Mouse (Mus musculus) yolk sac, embryonic 10.5 days (tissue): ENCODE measurements at regions not wholly inside any gene's neighbourhood (a gene's known extent, or its start where the extent isn't known, plus 50 kb on each side); places are given as distances from the start of the nearest gene placed in this dataset.
A peak's percentile ranks its signal among the peaks of the same experiment; 100 is the strongest.

Experiments
- DNase-seq: peaks from one replicate; pipeline ENCODE4 v3.0.0-alpha.2; 2017; ENCODE audit warnings: low spot score

DNA sequence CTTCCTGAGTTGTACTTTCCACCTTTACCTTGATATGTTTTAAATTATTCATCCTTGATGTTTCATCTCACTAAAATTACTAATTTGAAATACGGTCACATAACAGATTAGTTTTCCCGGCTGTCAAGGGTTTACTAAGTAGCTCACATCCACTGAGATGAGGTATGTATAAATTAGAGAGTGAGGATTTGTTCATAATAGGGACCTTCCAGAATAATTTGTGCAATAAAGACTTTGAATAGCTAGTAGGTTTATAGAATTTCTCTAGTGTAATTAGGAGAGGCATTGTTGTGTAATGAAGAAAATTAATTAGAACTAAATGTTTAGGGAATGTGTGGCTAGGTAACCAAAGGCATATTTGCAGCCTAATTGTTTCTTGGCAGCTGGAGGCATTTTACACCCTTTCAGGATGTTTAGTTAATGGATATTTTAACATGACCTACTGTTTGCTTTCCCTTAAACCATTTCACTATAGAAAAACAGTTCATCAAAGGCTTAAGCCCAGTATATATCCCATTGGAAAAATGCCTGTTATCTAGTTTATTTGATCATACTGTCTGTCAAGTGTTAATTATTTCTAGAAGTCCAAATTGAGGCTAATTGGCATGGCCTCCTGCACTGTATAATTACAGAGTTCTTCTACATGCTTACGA is 70.8 kb downstream of the Mat2b start:
- no peak for DNase-seq

DNA sequence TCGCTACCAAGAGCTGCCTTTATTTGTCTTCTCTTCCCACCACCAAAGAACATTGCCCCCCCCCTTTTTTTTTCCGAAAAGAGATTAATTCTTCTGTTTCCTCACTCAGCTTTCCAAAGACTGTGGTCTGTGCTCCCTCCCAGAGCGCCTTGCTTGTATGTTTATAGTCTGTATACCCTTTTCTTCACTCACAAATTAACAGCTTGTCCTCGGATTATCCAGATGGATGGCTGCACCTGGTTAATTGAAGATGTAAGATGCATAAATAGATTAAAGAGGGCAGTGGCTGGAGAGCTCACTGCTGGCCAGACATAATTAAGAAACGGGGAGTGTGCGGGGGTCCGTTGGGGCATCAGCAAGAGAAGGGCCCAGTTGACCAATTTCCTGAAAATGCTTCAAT is 75.0 kb downstream of the Mat2b start:
- no peak for DNase-seq

DNA sequence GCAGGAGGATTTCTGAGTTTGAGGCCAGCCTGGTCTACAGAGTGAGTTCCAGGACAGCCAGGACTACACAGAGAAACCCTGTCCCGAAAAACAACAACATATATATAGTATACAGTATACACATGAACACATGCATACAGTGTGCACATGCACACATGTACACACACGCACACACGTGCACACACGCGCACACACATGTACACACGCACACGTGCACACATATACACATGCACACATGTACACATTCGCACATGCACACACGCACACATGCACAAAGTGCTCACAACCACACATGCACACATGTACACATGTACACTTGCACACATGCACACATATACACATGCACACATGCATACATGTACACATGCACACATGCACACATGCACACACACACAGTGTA is 92.0 kb downstream of the Mat2b start:
- DNase-seq: no peak

DNA sequence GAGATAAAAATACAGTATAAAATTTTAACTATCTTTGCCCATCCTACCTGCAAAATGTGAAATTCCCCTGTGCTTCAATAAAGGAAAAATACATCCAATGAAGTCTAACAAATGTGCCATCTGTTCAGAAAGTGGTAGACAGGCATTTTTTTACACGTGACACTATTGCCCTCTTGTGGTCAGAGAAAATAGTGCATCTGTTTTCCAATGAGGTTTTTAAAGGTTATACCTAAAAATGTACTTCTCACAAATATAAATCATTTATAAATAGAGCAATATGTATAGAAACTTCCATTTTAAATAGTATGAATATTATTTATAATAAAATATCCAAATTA is 93.5 kb downstream of the Mat2b start:
- peak; percentile 3 for DNase-seq

DNA sequence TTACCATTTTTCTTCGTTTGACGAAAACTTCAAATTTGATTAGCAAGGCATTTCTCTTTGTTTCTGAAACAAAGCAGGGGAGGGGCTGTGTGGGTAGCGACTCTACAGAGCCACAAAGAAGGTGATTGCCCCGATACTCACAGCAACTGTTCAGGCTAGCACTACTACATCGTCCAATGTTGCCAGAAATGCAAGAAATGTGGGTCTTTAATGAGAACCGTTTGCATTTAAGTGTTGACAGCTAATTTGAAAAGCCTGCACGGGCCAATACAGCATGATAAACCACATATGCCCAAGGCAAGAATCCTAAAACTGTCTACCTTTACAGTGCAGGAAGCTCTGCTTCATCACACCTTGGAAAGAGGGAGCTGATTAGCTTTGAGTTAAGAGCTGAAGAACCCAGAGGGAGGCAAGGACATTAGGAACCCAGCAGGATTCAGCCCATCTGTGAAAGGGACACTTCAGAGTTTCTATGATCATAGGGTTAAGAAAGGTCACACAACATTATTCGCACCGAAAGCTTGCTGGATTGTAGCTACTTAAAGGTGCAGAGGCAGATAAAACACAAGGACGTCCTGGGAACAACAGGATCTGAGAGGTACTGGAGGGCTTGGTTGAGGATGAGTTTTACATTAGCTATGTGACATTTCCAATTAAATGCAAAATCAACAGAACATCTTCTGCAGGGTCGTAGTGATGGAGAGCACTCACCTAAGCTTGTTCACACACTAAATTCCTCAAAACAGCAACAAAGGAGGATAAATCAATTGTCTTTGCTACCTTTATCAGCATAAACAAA is 94.0 kb downstream of the Mat2b start:
- DNase-seq: no peak

DNA sequence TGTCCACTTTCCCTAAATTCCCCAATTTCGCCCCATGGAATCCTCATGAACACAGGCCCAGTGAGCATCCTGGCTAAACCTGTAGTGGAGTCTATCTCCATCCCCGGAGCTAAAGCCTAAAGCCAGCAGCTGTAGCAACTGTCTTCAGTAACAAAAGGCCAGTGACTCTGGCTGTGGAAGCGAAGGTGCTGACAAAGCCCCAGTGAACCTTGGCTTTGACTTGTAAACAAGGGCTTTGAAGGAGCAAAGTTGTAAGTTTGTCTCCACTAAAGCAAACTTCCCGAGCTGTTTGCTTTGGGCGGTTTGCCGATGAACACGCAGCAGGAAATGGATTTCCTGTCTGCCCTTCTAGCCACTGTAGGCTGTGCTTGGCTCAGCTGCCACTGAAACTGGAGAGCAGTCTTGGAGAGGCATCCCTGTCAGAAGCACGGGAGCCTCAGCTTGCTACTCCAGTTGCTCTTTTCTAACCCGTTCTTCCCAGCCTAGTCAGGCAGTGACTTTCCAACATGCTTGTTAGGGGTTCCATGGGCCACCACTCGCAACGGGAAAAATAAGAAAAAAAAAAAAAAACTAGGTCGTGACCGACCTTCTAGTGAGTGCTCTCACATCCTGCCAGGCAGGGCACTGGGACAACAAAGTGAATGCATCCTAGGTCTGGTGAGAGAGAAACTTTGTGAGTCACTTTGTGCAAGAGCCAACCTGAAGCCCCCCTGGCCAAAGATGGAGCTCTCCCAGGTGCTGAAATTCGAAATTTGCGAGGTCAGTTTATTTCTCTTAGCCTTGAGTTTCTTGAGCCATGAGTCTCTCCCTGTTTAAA is 94.8 kb downstream of the Mat2b start:
- peak; percentile 24 for DNase-seq

DNA sequence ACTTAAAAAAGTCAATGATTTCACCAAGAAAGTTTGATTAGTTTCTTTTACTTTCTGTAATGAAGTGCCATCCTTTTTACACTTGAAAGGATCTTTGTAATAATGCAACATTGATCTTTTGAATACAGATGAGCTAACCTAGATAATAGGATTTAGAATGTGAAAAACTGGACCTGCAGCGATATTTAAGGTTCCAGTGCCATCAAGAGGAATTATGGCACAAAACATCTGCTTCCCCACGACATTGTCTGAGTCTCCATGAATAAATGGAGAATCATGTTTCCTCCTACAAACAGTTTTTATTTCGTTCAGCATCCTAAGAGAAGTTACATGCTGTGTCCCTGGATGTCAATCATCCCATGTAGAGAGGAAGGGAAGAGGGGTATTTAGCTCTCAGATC is 98.7 kb downstream of the Mat2b start:
- DNase-seq: no peak

DNA sequence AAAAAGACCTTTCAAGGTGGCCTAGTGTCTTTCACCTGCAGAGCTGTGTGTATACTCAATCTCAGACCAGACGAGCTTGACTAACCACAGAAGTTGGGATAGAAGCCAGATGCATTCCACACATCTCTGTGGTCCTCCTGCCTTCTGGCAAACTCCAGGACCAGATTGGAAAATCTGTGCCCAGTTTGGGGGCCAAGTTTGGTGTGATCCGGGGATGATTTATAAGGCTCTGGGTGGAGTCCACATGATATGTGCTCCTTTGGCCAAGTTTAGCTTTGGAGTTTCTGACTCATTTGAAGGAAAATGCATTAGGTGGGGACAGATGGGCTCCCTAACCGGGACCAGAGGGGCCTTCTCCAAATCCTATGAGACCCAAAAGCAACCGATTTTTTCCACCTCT is 102.9 kb downstream of the Mat2b start:
- DNase-seq: no peak

DNA sequence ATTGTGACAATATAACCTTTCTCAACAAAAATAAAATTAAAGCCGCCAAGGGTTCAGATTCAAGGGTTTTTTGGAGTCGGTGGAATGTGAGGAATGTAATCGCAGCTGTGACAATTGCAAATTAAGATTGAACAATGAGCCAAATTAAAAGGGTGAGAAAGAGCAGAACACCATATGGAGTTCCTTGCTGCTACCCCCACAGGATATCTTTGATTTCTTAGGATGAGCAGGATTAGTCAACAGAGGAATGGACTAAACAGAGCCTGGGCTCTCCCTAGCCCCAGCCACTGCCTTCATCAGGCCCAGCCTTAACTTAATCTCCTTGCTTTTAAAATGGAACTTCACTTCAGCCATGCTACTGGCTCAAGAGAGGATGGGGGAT is 121.3 kb downstream of the Mat2b start:
- DNase-seq: no peak

DNA sequence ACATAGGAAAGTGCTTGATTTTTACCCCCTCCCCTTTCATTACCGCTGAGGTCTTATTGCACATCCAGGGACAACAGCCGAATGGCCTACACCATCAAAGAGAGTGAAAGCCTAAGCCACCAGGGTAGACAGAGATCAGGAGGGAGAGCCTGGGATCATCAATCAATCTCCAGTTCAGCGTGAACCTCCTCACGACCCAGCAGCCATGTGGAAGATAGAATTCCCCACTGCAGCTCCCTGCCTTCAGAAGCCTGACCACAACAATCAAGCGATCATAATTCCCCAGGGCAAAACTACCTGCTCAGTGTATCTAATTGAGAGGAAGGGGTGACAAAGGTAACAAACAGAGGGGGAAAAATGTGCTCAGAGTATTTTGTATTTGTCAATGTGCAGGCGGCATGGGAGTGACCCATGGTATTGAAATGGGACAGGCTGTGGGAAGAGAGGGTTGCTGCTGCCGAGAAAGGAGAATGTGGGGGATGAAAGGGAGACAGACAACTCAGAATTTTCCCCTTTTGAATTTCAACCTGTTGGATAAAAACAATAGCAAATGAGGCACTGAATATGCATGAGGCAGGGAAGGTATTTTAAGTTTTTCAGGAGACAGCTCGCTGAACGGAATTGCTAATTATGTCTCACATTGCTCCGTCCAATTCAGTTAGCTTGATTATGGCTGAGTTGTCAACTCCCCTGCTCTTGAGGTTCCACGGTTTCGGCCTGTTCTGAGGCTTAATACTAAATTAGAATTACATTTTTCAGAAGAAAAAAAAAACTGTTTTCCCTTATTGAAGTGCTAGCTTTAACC is 121.8 kb downstream of the Mat2b start:
- no peak for DNase-seq

DNA sequence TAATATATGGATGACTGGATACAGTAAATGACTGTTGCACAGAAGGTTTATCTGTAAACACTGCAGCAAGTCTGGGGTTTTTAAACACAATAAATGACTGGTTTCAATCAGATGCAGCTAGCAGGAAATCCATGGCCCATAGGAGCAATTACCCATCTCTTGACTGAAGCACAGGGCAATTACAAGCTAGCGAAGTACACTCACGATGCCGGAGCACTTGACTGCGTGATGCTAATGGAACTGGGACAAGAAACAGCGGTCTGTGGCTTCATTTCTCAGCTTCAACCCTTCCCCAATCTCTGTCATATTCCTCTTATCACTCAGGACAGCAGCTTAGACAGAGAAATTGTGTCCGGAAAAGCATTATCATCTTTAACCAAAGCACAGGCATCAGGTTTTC is 132.1 kb downstream of the Mat2b start:
- no peak for DNase-seq

DNA sequence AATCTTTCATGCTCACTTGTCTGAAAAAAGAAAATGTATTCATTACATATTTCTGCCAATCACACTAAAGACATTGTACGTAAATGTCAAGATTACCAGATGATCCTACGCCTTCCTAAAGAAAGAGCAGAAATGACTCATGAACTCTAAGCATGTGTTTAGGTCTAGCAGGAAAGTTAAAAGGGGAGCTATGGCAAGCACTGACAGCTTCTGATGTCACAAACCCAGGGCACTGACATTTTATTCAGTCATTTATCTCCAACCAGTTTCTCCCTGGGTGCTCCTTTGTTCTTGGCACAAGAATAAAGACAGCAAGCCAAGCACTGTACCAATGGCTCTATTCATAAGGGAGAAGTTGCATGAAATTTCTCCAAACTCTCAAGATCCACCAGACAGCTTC is 133.0 kb downstream of the Mat2b start:
- no peak for DNase-seq

DNA sequence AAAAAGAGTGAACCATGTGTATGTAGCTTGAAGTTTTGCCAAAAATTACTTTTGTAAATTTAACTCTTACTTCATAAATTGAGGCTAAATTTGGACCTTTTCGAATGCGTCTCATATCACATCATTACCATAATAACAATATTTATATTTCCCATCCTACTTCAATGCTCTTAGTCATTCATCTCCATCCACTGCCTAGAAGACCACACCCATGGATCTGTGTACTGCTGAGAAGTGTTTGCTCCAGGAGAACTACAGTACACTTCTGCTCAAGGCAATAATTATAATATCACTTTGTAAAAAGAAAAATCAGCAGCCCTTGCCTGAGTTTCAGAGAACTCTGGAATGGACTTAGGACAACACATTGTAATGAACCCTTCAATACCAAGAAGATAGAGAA is 133.6 kb downstream of the Mat2b start:
- no peak for DNase-seq

DNA sequence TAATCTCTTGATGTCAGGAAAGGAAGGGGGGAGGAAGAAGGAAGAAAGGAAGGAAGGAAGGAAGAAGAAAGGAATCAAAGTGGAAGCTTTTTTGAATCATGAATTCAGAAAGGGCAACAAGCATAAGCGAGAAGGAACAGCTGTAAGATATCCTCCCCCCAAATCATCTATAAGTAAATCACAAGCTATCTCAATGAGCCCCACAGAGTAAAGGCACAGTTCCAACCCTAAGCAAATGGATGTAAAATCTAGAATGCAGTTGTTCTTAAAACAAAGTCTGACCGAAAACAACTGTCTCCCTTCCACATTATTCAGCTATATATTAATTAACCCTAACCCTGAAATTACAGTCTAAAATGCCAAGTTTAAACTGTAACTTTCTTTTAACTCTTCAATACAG is 136.5 kb downstream of the Mat2b start:
- no peak for DNase-seq

DNA sequence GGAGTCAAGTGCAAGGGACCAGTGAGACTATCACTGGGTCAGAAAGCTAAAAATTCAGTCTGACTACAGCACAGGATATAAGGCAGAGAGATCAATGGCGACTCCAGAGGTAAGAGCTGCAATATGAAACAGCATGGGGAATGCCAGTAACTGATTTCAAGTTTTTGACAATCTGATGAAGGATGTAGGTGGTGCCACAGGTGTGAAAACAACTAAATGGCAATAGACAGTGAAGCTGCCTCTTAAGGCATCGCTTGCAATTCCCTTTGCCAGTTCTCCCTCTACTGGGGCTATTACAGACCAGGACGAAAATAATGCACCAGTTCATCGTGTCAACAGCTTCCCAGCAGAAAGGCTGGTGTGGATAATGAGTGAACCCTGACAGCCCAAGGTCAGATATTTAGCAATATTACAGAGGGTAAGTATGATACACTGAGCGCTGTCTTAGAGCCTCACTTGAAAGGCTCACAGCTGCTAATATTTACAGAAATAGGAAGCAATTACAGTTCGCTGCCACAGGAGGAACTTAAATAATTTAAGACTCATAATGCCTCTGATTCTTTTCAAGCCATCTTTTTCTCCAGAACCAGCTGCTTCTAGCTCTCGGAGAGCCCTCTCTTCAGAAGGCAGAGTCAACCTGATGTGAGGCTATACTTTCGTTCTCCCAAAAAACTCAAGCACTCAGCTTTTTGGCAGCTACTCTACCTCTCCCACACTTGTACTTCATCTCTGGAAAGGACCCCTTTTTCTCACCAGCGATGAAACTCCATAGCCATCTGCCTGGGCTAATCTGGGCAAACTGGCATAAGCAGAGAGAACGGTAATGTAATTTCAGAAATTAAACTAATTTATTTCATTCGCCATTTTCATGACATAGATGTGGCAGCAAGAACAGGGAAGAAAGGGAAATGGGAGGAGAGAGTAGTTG is 139.9 kb downstream of the Mat2b start:
- DNase-seq: no peak

DNA sequence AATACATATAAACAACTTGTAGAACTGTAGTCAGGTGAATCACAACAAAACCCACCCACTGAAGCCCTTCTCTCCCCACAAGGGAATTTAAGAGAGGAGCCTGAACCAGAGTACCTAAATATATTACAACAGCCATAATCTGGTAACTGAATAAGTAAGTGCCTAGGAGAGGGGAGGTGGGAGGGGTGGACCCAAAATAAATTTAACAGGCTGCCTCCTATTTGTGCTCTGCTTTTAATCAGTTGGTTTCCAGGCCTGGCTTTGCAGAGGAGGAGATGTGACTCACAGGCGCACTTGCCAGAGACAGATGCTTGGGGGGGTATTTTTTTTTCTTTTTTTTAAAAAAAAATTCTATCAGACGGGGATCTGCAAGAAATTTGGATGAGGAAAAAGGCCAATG is 142.9 kb downstream of the Mat2b start:
- no peak for DNase-seq

DNA sequence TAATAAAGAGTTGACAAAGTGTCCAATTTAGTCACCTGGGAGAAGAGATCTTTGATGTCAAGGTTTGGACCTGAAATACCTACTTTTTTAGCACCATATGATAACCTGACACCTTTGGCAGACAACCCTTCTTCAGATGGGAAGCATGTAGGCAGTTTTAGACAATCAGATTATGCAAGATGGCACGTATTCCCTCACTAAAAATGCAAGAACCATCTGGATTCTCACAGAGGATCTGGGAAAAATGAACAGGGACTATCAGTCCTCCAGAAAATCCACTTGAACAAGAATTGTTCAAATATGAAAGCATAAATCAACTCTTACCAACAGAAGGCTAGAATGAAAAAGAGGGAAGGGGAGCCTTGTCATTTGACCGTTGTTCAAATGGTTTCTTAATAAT is 148.4 kb downstream of the Mat2b start:
- no peak for DNase-seq

DNA sequence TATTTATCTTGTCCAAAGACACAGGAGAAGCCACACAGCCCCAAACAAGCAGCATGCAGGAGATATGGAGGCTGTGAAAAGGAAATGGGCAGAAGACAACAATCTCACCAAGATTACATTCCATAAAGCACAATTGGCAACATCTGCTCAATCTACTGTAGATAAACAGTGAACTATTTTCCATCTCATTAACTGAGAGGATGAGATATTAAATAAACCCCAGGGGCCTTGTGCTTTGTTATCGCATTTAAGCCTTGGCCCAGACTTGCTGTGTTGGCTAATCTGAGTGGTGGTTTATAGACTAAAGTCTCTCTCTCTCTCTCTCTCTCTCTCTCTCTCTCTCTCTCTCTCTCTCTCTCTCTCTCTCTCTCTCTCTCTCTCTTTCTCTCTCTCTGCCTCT is 149.5 kb downstream of the Mat2b start:
- DNase-seq: no peak

DNA sequence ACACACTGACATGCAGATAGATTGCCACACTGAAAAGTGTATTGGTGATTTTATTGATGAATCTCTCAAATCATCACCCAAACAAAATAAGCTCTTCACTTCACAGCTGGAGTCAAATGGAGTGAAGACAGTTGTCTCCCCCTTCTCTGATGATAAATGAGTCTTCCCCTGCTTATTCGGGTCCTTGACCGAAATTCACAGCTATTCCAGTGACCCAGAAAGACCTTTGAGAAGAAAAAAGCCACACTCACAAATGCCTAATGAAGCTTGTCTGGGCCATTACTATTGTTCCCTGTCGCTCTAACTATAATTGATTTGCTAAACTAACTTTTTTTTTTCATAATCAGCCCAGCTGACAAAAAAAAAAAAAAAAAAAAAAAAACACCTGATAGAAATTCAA is 154.8 kb downstream of the Mat2b start:
- no peak for DNase-seq

DNA sequence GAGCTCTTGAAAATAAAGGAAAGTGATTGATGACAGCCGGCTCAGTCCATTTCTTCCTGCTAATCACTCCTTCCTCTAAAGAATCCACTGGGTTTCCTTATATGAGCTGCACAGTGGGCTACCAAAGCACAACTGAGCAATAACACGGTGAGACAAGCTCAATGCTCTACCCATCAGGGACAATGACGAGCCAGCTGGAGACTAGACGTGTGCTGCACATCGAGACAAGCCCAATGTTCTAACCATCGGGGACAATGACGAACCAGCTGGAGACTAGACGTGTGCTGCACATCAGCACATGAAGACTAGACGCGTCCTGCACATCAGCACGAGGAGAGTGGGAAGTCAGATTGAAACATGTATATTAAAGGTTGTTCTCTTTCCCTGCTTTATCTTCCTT is 155.2 kb downstream of the Mat2b start:
- DNase-seq: no peak

DNA sequence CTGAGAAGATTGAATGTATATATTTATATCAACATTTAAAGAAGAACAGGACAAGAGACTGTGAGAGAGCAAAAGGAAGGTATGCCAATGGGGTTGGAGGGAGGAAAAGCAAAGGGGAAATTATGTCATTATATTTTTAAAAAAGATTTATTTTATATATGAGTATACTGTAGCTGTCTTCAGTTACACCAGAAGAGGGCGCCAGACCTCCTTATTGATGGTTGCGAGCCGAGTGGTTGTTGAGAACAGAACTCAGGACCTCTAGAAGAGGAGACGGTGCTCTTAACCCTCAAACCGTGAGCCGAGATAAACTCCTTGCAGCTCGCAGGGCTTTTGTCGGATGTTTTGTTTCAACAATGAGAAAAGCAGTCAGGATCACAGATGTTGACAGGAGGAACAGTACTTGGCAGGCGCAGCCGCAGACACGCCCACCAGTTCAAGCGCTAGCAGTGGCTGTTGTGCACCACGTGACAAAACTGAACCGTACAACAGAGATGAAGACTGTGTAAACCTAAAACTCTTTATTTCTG is 158.7 kb downstream of the Mat2b start:
- DNase-seq: no peak
